Mouse (Mus musculus): Measurements from ENCODE around the gene Smg5.
"Not testable (repeated sequence)": the region's sequence is repeated elsewhere in the genome, so short reads cannot be mapped to it uniquely, and the experiment has no call there.

Gene Smg5

GRCm38 (mm10) chr3:88354396-88355165 lies 18.5 kb downstream of the Smg5 start:
- DNase-seq, result peak in 1 of 2 experiments; percentile 33

GRCm38 (mm10) chr3:88359584-88359983 lies 23.5 kb downstream of the Smg5 start:
- no peak for DNase-seq

GRCm38 (mm10) chr3:88359989-88360388 lies 23.9 kb downstream of the Smg5 start:
- no peak for DNase-seq

GRCm38 (mm10) chr3:88361096-88361495 lies 25.0 kb downstream of the Smg5 start:
- DNase-seq, result peak in 1 of 2 experiments; percentile 7

GRCm38 (mm10) chr3:88361612-88362313 lies 25.7 kb downstream of the Smg5 start:
- peak in 1 of 2 experiments; percentile 25 for DNase-seq

- DNase-seq, result peak in 1 of 2 experiments; percentile 12
Measured at GRCm38 (mm10) chr3:88363700-88364099, 27.6 kb downstream of the Smg5 start.

GRCm38 (mm10) chr3:88364337-88364736 lies 28.3 kb downstream of the Smg5 start, which contains the start of gene Paqr6:
Paqr6 (plus strand) TSS chr3:88364584.
- DNase-seq, result peak; percentile 33 to 57

- no peak for DNase-seq
Measured at GRCm38 (mm10) chr3:88365705-88366361, 29.8 kb downstream of the Smg5 start.

- not testable (repeated sequence) for DNase-seq
Measured at GRCm38 (mm10) chr3:88366830-88367428, 30.9 kb downstream of the Smg5 start.

GRCm38 (mm10) chr3:88367517-88367916 lies 31.5 kb downstream of the Smg5 start:
- DNase-seq, result not testable (repeated sequence)

GRCm38 (mm10) chr3:88368511-88368910 lies 32.5 kb downstream of the Smg5 start:
- DNase-seq, result peak in 1 of 2 experiments; percentile 20

GRCm38 (mm10) chr3:88372643-88373042 lies 36.6 kb downstream of the Smg5 start, which contains the start of gene Bglap3:
Bglap3 (minus strand) TSS chr3:88372743.
- not testable (repeated sequence) for DNase-seq

- DNase-seq, result not testable (repeated sequence)
Measured at GRCm38 (mm10) chr3:88375750-88376626, 39.9 kb downstream of the Smg5 start.

- not testable (repeated sequence) for DNase-seq
Measured at GRCm38 (mm10) chr3:88376644-88377043, 40.6 kb downstream of the Smg5 start.

- not testable (repeated sequence) for DNase-seq
Measured at GRCm38 (mm10) chr3:88378599-88378998, 42.5 kb downstream of the Smg5 start, which contains the start of gene Bglap2. Bglap2 (minus strand) TSS chr3:88378699.

GRCm38 (mm10) chr3:88381389-88382315 lies 45.6 kb downstream of the Smg5 start:
- DNase-seq, result not testable (repeated sequence)

- not testable (repeated sequence) for DNase-seq
Measured at GRCm38 (mm10) chr3:88382383-88382782, 46.3 kb downstream of the Smg5 start.

- no peak for DNase-seq
Measured at GRCm38 (mm10) chr3:88384364-88384763, 48.3 kb downstream of the Smg5 start, which contains the start of gene Bglap. Bglap (minus strand) TSS chr3:88384464.

GRCm38 (mm10) chr3:88393776-88394375 lies 57.8 kb downstream of the Smg5 start:
- DNase-seq, result peak; percentile 42 to 57

- DNase-seq, result no peak
Measured at GRCm38 (mm10) chr3:88395288-88395687, 59.2 kb downstream of the Smg5 start.
